Mouse (Mus musculus): Measurements from ENCODE around the gene Tbx1. TPM values are rescaled to one million over a fixed set of nuclear protein-coding genes. Genes with fewer than 3 reads are reported as not detected.
A peak's percentile ranks its signal among the peaks of the same experiment; 100 is the strongest.
"Not testable (repeated sequence)": the region's sequence is repeated elsewhere in the genome, so short reads cannot be mapped to it uniquely, and the experiment has no call there.

The Tbx1 gene
- polyA plus RNA-seq, 1 experiment from 2014 or later: 1.1 TPM

- Histone ChIP-seq H3K9me3 (no peaks in the 10 kb centered on the region), H3K4me1 (peaks cover 51% of the 10 kb centered on the region), H3K27ac (peak overlapping the region; percentile 64; the same call in 1 of the 2 replicates), H3K4me3 (no peak overlapping the region), H3K36me3 (replicated peaks) (no peaks in the 10 kb centered on the region), H3K27me3 (ENCODE audit: poor library complexity, severe bottlenecking) (no peaks in the 10 kb centered on the region)
- WGBS: 79% methylated on average over 11 of the region's 11 CpGs
- DNase-seq (ENCODE audit: extremely low spot score, low spot score): no peak
Observed at GRCm38 (mm10) chr16:18552106-18552710, 38.3 kb downstream of the Tbx1 start.

- H3K27me3 ChIP-seq (ENCODE audit: poor library complexity, severe bottlenecking): no peaks in the 10 kb centered on the region
- WGBS: 49% methylated on average over 9 of the region's 9 CpGs
- peaks cover 48% of the 10 kb centered on the region for H3K4me1 ChIP-seq
- DNase-seq (ENCODE audit: extremely low spot score, low spot score): no peak
- peak overlapping the region; percentile 64; the same call in 1 of the 2 replicates for H3K27ac ChIP-seq
- no peak overlapping the region for H3K4me3 ChIP-seq
- no peaks in the 10 kb centered on the region for H3K36me3 ChIP-seq (replicated peaks)
- H3K9me3 ChIP-seq: no peaks in the 10 kb centered on the region
Observed at GRCm38 (mm10) chr16:18551604-18552003, 38.9 kb downstream of the Tbx1 start.

GRCm38 (mm10) chr16:18547891-18548290 is 42.6 kb downstream of the Tbx1 start:
- no peaks in the 10 kb centered on the region for H3K27me3 ChIP-seq (ENCODE audit: poor library complexity, severe bottlenecking)
- H3K27ac ChIP-seq: no peak overlapping the region
- no peaks in the 10 kb centered on the region for H3K36me3 ChIP-seq (replicated peaks)
- DNase-seq (ENCODE audit: extremely low spot score, low spot score): no peak
- H3K4me3 ChIP-seq: no peak overlapping the region
- H3K9me3 ChIP-seq: no peaks in the 10 kb centered on the region
- WGBS: 92% methylated on average over 5 of the region's 5 CpGs
- H3K4me1 ChIP-seq: peaks cover 24% of the 10 kb centered on the region

- H3K4me3 ChIP-seq: no peak overlapping the region
- no peak for DNase-seq (ENCODE audit: extremely low spot score, low spot score)
- H3K4me1 ChIP-seq: peaks cover 5% of the 10 kb centered on the region; the same call in 1 of the 2 replicates
- 83% methylated on average over 8 of the region's 8 CpGs for WGBS
- no peaks in the 10 kb centered on the region for H3K36me3 ChIP-seq (replicated peaks)
- no peaks in the 10 kb centered on the region for H3K9me3 ChIP-seq
- H3K27ac ChIP-seq: no peak overlapping the region
- no peaks in the 10 kb centered on the region for H3K27me3 ChIP-seq (ENCODE audit: poor library complexity, severe bottlenecking)
Observed at GRCm38 (mm10) chr16:18543151-18543829, 47.2 kb downstream of the Tbx1 start.

- Histone ChIP-seq H3K9me3 (no peaks in the 10 kb centered on the region), H3K27me3 (ENCODE audit: poor library complexity, severe bottlenecking) (no peaks in the 10 kb centered on the region), H3K36me3 (replicated peaks) (no peaks in the 10 kb centered on the region), H3K27ac (no peak overlapping the region), H3K4me1 (peaks cover 7% of the 10 kb centered on the region; the same call in 1 of the 2 replicates), H3K4me3 (no peak overlapping the region)
- no peak for DNase-seq (ENCODE audit: extremely low spot score, low spot score)
- WGBS: 79% methylated on average over 6 of the region's 6 CpGs
Observed at GRCm38 (mm10) chr16:18539281-18539680, 51.2 kb downstream of the Tbx1 start.

GRCm38 (mm10) chr16:18537407-18537990 is 53.0 kb downstream of the Tbx1 start:
- no peak for DNase-seq (ENCODE audit: extremely low spot score, low spot score)
- no peak overlapping the region for H3K4me3 ChIP-seq
- no peaks in the 10 kb centered on the region for H3K9me3 ChIP-seq
- 93% methylated on average over 3 of the region's 3 CpGs for WGBS
- no peaks in the 10 kb centered on the region for H3K27me3 ChIP-seq (ENCODE audit: poor library complexity, severe bottlenecking)
- no peaks in the 10 kb centered on the region for H3K36me3 ChIP-seq (replicated peaks)
- H3K27ac ChIP-seq: no peak overlapping the region
- peaks cover 7% of the 10 kb centered on the region; the same call in 1 of the 2 replicates for H3K4me1 ChIP-seq

- H3K27ac ChIP-seq; H3K27me3 ChIP-seq (ENCODE audit: poor library complexity, severe bottlenecking); H3K4me3 ChIP-seq; H3K36me3 ChIP-seq (replicated peaks); DNase-seq (ENCODE audit: extremely low spot score, low spot score); H3K4me1 ChIP-seq; H3K9me3 ChIP-seq: not testable (repeated sequence)
- WGBS: 96% methylated on average over 7 of the region's 7 CpGs
Observed at GRCm38 (mm10) chr16:18533061-18533460, 57.4 kb downstream of the Tbx1 start.

Other genes with a start within 250 kb of the Tbx1 start
- 35.7 and 37.1 TPM in 2 replicates for gene Tango2, start 242.6 kb downstream of the Tbx1 start, polyA plus RNA-seq (2016; fragmentation: Nextera tagmentation; extraction: Ambion mirVana)
- gene Arvcf, start 242.5 kb downstream of the Tbx1 start, polyA plus RNA-seq (2016; fragmentation: Nextera tagmentation; extraction: Ambion mirVana): 116 TPM in 2 replicates
- gene Txnrd2, start 164.3 kb downstream of the Tbx1 start, polyA plus RNA-seq (2016; fragmentation: Nextera tagmentation; extraction: Ambion mirVana): 31.6 and 35.1 TPM in 2 replicates
- 58.1 and 60.1 TPM in 2 replicates for gene Comt, start 163.8 kb downstream of the Tbx1 start, polyA plus RNA-seq (2016; fragmentation: Nextera tagmentation; extraction: Ambion mirVana)
- gene Gnb1l, start 92.0 kb downstream of the Tbx1 start, polyA plus RNA-seq (2016; fragmentation: Nextera tagmentation; extraction: Ambion mirVana): 17.2 and 22.5 TPM in 2 replicates
- gene Rtl10, start 91.8 kb downstream of the Tbx1 start, polyA plus RNA-seq (2016; fragmentation: Nextera tagmentation; extraction: Ambion mirVana): 2.3 and 3.1 TPM in 2 replicates
- 3.0 and 3.2 TPM in 2 replicates for gene Gp1bb, start 31.7 kb upstream of the Tbx1 start, polyA plus RNA-seq (2016; fragmentation: Nextera tagmentation; extraction: Ambion mirVana)
- gene Gm49601, start 35.8 kb upstream of the Tbx1 start, polyA plus RNA-seq (2016; fragmentation: Nextera tagmentation; extraction: Ambion mirVana): 2.3 and 2.4 TPM in 2 replicates
- 21.0 and 21.5 TPM in 2 replicates for gene Sept5, start 39.3 kb upstream of the Tbx1 start, polyA plus RNA-seq (2016; fragmentation: Nextera tagmentation; extraction: Ambion mirVana)
- 23.3 and 25.5 TPM in 2 replicates for gene Cldn5, start 186.2 kb upstream of the Tbx1 start, polyA plus RNA-seq (2016; fragmentation: Nextera tagmentation; extraction: Ambion mirVana)
- gene Ufd1, start 221.1 kb upstream of the Tbx1 start, polyA plus RNA-seq (2016; fragmentation: Nextera tagmentation; extraction: Ambion mirVana): 94.5 and 101 TPM in 2 replicates
- 83.9 and 85.3 TPM in 2 replicates for gene Cdc45, start 221.3 kb upstream of the Tbx1 start, polyA plus RNA-seq (2016; fragmentation: Nextera tagmentation; extraction: Ambion mirVana)
- gene 2510002D24Rik, start 245.9 kb upstream of the Tbx1 start, polyA plus RNA-seq (2016; fragmentation: Nextera tagmentation; extraction: Ambion mirVana): 29.7 and 31.3 TPM in 2 replicates
- not detected in 2 replicates for gene Gm28539, start 245.9 kb upstream of the Tbx1 start, polyA plus RNA-seq (2016; fragmentation: Nextera tagmentation; extraction: Ambion mirVana)

Data from forebrain, embryonic 10.5 days (tissue).